Mouse (Mus musculus): Measurements from ENCODE around the gene Eps8l1.
"Not testable (repeated sequence)": the region's sequence is repeated elsewhere in the genome, so short reads cannot be mapped to it uniquely, and the experiment has no call there.

Eps8l1 gene

DNA sequence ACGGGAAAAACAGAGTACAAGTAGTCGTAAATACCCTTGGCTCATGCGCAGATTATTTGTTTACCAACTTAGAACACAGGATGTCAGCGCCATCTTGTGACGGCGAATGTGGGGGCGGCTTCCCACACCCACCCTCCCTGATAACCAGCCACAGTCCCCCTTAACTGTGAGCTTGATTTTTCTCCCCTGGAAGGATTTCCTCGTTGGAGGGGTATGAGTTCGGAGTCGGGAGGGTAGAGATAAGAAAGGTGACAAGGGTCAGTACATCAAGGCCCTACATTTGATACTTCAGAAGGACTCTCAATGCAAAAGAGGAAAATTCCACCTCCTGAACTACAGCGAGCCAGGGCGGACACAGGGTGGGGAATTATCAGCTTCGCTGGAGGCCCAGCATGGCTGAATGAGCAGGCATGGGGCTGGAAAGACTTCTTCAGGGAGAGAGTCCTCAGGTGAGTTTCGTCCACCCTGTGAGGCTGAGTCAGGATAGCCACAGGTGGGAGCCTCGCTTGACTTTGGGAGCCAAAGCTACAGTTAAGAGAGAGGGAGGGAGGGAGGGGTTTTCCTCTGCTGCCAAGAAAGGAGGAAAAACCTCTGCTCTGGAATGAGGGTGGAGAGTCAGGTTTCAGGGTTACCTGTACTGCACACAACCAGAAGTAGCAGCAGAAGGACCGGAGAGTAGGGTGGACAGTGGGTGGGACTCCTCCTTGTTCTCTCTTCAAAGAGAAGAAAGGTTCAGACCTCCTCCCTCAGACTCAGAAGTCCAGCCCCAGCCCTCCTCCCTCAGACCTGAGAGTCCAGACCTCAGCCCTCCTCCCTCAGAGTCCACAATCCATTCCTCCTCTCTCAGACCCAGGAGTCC is at the start of gene Eps8l1:
TSS of gene Eps8l1 (plus strand) at position 99 of the 859 bp plus-strand sequence.
- no peak for DNase-seq (ENCODE audit: low spot score in 2 of 2)

GRCm38 (mm10) chr7:4412406-4412805 is 48.1 kb upstream of the Eps8l1 start:
- not testable (repeated sequence) for DNase-seq (ENCODE audit: low spot score in 2 of 2)

DNA sequence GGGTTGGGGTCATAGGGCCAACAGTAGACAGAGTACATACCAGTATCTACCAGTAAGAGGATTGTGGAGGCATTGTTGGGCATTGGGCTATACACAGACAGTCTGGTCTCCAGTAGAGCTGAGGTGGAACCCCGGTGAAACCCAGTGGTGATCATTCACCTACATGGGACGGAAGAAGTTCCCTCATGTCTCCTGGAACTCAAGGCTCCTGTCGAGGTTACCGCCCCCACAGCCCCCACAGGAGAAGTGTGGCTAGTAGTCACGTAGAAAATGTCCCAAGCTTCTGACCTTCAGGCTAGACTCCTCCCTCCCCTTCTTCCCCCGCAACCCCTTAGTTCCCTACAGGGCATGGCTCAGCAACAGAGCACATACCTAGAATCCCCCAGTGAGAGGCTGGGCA is 40.8 kb upstream of the Eps8l1 start:
- DNase-seq (ENCODE audit: low spot score in 2 of 2): no peak

DNA sequence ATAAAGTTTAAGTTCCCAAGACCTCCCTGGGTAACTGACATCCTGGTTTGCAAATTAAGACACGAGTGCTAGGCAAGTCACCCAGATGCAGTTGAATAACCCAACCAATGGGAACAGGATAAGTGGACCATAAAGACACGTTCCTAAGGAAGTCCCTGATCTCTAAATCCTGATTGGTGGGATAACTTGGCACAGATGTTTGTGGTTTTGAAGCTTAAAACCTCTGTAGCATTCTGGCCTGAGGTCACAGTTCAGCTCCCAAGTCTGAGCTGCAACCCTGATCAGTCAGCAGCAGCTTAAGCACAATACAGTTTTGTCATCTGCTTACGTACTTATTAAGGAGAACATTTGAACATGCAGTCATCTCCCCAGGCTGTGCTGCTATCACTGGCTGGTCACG is 40.2 kb upstream of the Eps8l1 start:
- DNase-seq (ENCODE audit: low spot score in 2 of 2): no peak

DNA sequence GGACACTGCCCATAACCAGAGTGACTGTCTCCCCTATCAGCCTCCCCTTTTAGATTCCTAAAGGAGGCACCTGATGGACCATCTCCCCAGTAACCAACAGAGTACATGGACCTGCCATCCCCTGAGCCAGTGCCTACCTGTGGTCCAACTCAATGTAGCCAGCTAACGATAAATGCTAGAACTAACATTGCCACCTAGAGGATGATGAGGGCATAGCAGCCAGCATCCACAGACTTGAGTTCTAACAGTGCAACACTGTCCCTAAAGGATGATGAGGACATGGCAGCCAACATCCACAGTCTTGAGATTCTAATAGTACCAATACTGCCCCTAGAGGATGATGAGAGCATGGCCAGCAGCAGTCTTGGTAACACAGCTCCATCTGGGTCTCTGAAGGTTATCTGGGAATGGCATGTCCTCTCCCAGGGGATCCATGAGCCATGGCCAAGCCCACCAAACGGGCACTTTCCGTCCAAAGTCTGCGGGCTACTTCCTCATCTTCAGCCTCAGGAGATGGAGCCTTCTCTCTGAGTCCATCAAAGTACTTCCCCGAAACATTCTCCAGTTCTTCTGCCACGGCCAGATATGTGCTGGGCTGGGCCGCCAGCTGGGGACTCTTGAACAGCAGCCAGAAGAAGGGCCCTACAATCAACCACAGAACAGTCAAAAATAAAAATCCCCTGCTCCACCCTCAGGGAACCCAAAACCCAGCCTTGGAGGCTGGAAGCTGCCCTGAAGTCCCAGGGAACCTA is 33.1 kb upstream of the Eps8l1 start:
- peak; percentile 83 to 92 for DNase-seq (ENCODE audit: low spot score in 2 of 2)

GRCm38 (mm10) chr7:4430246-4430844 is 30.1 kb upstream of the Eps8l1 start:
- DNase-seq (ENCODE audit: low spot score in 2 of 2): no peak

DNA sequence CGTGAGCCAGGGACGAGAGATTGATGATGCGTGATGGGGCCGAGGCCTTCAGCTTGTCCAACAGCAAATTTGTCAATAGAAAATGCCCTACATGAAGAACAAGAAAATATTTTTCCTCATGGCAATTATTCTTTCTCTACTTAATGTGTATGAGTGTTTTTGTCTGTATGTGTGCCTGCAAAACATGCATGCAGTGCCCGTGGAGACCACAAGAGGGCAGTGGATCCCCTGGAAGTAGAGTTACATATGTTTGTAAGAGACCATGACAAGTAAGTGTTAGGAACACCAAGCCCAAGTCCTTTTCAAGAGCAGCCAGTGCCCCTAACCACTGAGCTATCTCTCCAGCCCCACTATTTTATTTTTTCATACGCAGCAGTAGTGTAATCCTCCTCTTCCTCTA is 28.9 kb upstream of the Eps8l1 start:
- DNase-seq (ENCODE audit: low spot score in 2 of 2): peak; percentile 21 to 61

DNA sequence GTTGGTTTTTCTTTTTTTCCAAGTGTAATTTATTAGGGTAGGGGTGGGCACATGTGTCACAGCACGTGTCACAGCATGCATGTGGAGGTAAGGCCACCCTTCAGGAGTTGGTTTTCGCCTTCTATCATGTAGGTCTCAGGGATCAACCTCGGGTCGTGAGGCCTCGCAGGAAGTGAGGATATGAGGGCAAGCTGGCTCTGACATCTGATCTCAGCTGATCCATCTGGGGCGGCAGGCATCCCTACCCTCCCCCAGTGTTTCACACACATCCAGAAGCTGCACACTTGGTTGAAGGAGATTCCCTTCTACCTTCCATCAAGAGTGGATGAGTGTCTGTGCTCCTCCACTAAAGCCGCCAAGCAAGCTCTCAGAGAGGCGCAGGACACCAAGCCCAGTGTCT is 28.4 kb upstream of the Eps8l1 start:
- DNase-seq (ENCODE audit: low spot score in 2 of 2): no peak

- no peak for DNase-seq (ENCODE audit: low spot score in 2 of 2)
These were observed 22.8 kb upstream of the Eps8l1 start for GRCm38 (mm10) chr7:4437721-4438120.

- DNase-seq (ENCODE audit: low spot score in 2 of 2): no peak
These were observed 19.9 kb upstream of the Eps8l1 start for GRCm38 (mm10) chr7:4440549-4440948.

- DNase-seq (ENCODE audit: low spot score in 2 of 2): peak; percentile 94
These were observed 15.2 kb upstream of the Eps8l1 start, which contains the start of gene Rdh13 for GRCm38 (mm10) chr7:4445216-4445791. Gene Rdh13, minus strand, starts transcription at chr7:4445649.

GRCm38 (mm10) chr7:4447138-4447537 is 13.3 kb upstream of the Eps8l1 start:
- no peak for DNase-seq (ENCODE audit: low spot score in 2 of 2)

GRCm38 (mm10) chr7:4448439-4448838 is 12.0 kb upstream of the Eps8l1 start:
- no peak for DNase-seq (ENCODE audit: low spot score in 2 of 2)

DNA sequence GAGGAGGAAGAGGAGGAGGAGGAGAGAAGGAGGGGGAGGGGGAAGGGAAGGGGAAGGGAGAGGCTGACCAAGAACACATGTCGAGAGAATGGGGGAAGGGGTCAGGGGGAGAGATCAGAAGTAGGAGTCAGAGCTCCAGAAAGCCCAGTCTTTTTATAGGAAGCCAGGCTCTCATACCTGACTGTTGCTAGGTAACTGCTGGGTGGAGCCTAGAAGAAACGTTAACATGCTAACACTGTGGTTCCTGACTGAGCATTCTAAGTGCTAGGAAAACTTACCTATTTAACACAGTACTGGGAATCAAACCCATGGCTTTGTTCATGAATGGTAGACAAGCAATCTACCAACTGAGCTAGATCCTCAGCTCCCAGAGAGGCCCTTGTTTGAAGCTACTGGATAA is 11.3 kb upstream of the Eps8l1 start:
- no peak for DNase-seq (ENCODE audit: low spot score in 2 of 2)

DNA sequence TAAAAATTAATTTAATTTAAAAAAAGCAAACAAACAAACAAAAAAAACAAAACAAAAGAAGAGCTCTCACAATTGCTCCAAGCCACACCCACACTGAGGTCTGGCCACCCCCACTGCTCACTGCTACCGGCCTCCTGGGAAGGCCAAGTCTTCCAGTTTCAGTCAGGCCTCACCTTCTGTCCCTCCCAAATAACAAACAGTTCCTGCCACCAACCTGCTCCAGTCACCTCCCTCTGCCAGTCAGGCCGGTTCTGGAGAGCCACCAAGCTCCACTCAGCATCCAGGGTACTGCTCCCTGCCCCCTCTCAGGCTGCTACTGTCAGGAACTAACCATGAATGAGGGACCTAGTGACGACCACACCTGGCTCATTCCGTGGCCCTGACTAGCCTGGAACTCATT is 7.8 kb upstream of the Eps8l1 start:
- no peak for DNase-seq (ENCODE audit: low spot score in 2 of 2)

DNA sequence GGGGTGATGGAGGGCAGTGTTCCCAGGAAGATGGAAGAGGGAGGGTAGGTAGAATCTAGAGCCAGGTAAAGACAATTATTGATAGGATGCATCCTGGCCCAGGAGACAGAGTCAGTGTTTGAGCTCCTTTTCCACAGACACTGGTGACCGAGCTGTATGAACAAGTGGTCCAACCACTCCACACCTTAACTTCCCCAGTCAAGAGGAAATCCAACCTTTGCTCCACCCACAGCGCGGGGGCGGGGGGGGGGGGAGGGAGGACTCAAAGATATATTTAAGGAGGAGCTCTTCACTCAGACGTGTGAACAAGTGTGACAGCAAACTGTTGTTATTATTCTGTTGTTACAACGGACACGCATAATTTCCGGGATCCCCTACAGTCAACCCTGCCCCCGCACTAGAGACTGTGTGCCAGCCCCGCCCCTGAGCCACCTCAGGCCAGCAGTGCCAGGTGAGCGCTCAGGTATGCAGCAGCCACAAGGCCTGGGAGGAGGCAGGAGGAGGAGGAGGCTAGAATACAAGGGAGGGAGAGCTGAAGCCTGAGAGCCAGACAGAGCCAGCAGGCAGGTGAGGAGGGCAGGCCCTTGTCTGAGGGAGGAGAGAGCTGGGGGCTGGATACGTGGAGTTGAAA is 3.8 kb downstream of the Eps8l1 start:
- no peak for DNase-seq (ENCODE audit: low spot score in 2 of 2)

DNA sequence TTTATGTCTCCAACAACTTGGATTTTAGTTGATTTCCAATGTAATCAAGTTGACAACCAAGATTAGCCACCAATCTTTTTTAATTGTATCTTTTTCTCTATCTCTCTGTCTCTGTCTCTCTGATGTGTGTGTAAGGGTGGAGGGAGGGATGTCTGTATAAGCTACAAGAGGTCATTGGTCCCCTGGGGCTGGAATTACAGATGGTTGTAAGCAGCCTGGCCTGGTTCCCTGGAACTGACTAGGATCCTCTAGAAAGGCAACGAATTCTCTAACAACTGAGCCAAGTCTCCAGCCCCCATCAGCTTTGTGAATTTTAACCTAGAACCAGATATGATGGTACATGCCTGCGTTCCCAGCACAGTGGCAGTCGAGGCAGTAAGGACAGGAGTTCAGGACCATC is 7.3 kb downstream of the Eps8l1 start:
- no peak for DNase-seq (ENCODE audit: low spot score in 2 of 2)

DNA sequence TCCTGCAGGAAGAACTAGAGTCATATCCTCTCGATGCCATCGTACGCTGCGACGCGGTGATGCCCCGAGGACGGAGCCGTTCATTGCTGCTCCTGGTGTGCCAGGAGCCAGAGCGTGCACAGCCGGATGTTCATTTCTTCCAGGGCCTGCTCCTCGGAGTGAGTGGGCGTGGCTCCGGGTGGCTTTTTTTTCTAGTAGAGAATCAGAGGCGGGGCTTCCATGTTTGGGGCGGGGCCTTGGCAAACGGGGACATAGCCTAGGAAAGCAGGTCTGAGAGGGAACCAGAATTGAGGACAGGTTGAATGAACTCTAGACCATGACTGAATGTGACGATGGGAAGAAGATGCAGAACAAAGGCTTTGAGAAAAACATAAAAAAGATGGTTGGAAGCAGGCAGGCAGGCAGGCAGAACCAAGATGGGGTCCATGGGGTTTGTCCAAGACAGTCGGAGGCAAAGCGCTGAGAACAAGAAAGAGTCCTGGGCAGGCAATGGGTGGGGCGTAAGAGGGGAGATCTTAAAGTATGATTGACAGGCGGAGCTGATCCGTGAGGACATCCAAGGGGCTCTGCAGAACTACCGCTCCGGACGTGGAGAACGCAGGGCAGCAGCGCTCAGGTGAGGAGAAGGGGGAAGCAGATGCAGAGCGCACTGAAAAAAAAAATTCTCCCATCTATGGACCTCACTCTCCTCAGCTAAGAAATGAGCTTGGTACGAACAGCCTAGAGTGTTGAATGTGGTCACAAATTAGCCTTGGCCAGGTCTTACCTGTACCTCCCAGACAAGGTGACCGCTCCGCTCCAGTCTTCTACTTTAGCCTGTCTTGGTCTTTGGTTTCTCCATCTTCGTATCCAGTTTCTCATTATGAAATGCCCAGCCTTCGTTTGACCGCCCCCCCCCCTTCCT is 10.1 kb downstream of the Eps8l1 start:
- peak; percentile 72 to 75 for DNase-seq (ENCODE audit: low spot score in 2 of 2)

DNA sequence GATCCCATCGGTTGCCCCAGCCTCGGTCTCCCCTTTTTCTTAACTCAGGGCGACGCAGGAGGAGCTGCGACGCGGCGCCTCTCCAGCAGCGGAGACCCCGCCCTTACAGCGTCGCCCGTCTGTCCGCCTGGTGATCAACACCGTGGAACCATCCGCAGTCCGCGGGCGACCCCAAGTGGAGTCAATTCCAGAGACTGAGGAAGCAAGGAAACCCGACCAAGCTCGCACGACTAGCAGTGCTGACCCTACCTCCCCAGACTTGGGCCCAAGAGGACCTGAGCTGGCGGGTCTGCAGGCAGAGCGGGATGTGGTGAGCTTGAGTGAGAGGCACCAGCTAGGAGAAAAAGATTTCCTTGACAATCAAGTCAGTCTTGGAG is 10.7 kb downstream of the Eps8l1 start:
- peak; percentile 69 to 81 for DNase-seq (ENCODE audit: low spot score in 2 of 2)

DNA sequence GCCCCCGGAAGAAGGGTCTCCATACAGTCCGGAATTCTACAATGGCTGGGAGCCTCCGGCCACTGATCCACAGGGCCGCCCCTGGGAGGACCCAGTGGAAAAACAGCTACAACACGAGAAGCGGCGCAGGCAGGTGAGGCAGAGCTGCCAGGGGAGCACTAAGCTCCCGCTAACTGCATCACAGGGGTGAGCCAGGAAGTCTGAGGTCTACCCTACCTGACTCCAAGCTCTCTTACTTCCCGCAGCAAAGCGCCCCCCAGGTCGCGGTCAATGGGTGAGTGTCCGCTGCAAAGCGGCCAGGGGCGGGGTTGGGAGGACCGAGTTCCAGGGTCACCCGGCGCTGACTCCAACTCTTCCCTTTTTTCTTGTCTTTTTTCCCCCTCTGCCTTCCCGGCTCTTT is 13.5 kb downstream of the Eps8l1 start:
- no peak for DNase-seq (ENCODE audit: low spot score in 2 of 2)
